Comparison of ENCODE assay signal across 8 mouse cellular contexts in the genomic region with DNA sequence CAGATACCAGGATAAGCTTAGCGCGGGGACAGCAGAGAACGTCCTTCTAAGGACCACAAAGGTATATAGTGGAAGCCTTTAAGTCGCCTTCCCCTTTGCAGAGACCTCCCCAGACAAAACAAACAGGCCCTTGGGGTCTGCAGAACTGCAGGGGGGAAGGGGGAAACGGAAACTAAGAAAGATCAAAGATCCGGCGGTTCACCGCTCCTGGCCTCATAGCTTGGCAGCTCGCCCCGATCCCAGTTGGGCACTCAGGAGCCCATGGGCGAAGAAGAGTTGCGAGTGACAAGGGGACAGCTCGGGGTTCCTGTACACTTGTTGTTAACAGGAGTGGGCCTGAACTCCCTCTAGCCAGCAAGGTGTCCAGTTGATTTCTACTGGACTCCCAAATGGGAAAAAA. TPM values are rescaled to one million over a fixed set of nuclear protein-coding genes. Genes with fewer than 3 reads are reported as not detected.
DNase-seq lines count a peak whose midpoint lies in the region; ATAC-seq and TF ChIP-seq lines count a peak whose summit lies in the region.

No protein-coding gene starts in this region.

- H3K9me3 ChIP-seq in midbrain, postnatal 0 days (ENCODE audit: low read length) = no peaks in the 10 kb centered on the region

- no peak overlapping the region for H3K9ac ChIP-seq in midbrain, postnatal 0 days (replicated peaks; ENCODE audit: low read length, poor library complexity, severe bottlenecking)

- TF ChIP-seq CTCF in gastrocnemius, adult 2 months (IDR thresholded peaks at IDR 0.05) = no peak
- TF ChIP-seq CTCF in thymus, adult 2 months (IDR thresholded peaks at IDR 0.05; ENCODE audit: borderline replicate concordance, control insufficient read depth, extremely low read depth, insufficient read depth, low read length, poor library complexity) = no peak
- TF ChIP-seq CTCF in midbrain, postnatal 0 days (IDR thresholded peaks at IDR 0.05) = no peak

- WGBS in thymus, adult 2 months = 2% methylated on average over 13 of the region's 13 CpGs
- 14% methylated on average over 13 of the region's 13 CpGs for WGBS in midbrain, postnatal 0 days

- peak overlapping the region; percentile 87 for H3K4me3 ChIP-seq in gastrocnemius, adult 2 months
- H3K4me3 ChIP-seq in thymus, adult 2 months (ENCODE audit: control insufficient read depth, insufficient read depth, low read length) = no peak overlapping the region
- peak overlapping the region; percentile 76; the same call in 1 of the 2 replicates for H3K4me3 ChIP-seq in midbrain, postnatal 0 days (ENCODE audit: low read depth, low read length)

- H3K27me3 ChIP-seq in thymus, adult 2 months (ENCODE audit: control insufficient read depth, insufficient read depth, low read length) = peaks cover 15% of the 10 kb centered on the region
- H3K27me3 ChIP-seq in midbrain, postnatal 0 days (ENCODE audit: insufficient read depth, low read length) = peaks cover 3% of the 10 kb centered on the region; the same call in 1 of the 2 replicates

- H3K4me1 ChIP-seq in thymus, adult 2 months (replicated peaks; ENCODE audit: control insufficient read depth, insufficient read depth, low read length) = peaks cover 25% of the 10 kb centered on the region
- H3K4me1 ChIP-seq in midbrain, postnatal 0 days (ENCODE audit: insufficient read depth, low read length) = 0 out of 2 replicates have a peak, but pooled peaks cover 3% of the 10 kb centered on the region

- intact Hi-C loops in gastrocnemius, adult 2 months (cut with DNase I) = no loop called here

- peak; percentile 29 for DNase-seq in gastrocnemius, adult 2 months
- DNase-seq in gastrocnemius, adult 18-20 months (ENCODE audit: low spot score) = no peak
- peak; percentile 17 for DNase-seq in thymus, adult 2 months
- DNase-seq in thymus, adult 18-20 months = no peak
- peak; percentile 14 for DNase-seq in induced T-regulatory cell, adult 2 months (ENCODE audit: low read depth)
- no peak for DNase-seq in midbrain, postnatal 0 days (ENCODE audit: low spot score)
- DNase-seq in frontal cortex, postnatal 14 days (ENCODE audit: low spot score in 2 of 2) = no peak
- no peak for DNase-seq in ovary, postnatal 14 days (ENCODE audit: low spot score)

- ATAC-seq in midbrain, postnatal 0 days (ENCODE audit: low FRiP score) = no peak

- peak overlapping the region; percentile 99 for H3K4me2 ChIP-seq in midbrain, postnatal 0 days (ENCODE audit: low read depth, low read length, poor library complexity, severe bottlenecking)

- TF ChIP-seq POLR2A in thymus, adult 2 months (IDR thresholded peaks at IDR 0.05; ENCODE audit: control insufficient read depth, extremely low read depth, insufficient read depth, low read length, poor library complexity) = no peak

- no peaks in the 10 kb centered on the region for H3K36me3 ChIP-seq in thymus, adult 2 months (ENCODE audit: control insufficient read depth, insufficient read depth, low read length)
- no peaks in the 10 kb centered on the region for H3K36me3 ChIP-seq in midbrain, postnatal 0 days (ENCODE audit: insufficient read depth, low read length)

- H3K27ac ChIP-seq in gastrocnemius, adult 2 months = 0 out of 2 replicates have a peak overlapping the region, but pooled peaks have one; percentile 12
- no peak overlapping the region for H3K27ac ChIP-seq in thymus, adult 2 months (ENCODE audit: control insufficient read depth, insufficient read depth, low read length)
- H3K27ac ChIP-seq in midbrain, postnatal 0 days (ENCODE audit: low read depth, low read length) = no peak overlapping the region

RNA-seq across cellular contexts. Expression of a gene that starts 0.8 kb away (rescaled TPM):
- 1 to 10 TPM in 1 of 2 experiments, under 1 TPM in 1; 0.82 to 1.7 TPM for total RNA-seq in gastrocnemius, adult 2 months (2021)
- 1 to 10 TPM; 1.3 to 1.8 TPM for total RNA-seq in gastrocnemius, adult 18-20 months (2021)
- 3.0 and 3.4 TPM in 2 replicates for polyA plus RNA-seq in thymus, adult 2 months (2012; rRNA removed)
- total RNA-seq in midbrain, postnatal 0 days (2014; rRNA removed) = 36.9 and 48.9 TPM in 2 replicates
- 35.7 and 36.4 TPM in 2 replicates for polyA plus RNA-seq in midbrain, postnatal 0 days (2015; fragmentation: Nextera tagmentation; extraction: Ambion mirVana)

Comparison
In these comparisons a context has a peak if more than half of its experiments do, and no peak if none do; other contexts are left out.
1. DNase-seq: peak in gastrocnemius, adult 2 months (single experiment), thymus, adult 2 months (single experiment) and induced T-regulatory cell, adult 2 months (single experiment); none in gastrocnemius, adult 18-20 months (single experiment), thymus, adult 18-20 months (0 of 2), midbrain, postnatal 0 days (single experiment), frontal cortex, postnatal 14 days (0 of 2) and ovary, postnatal 14 days (single experiment).
2. RNA of a gene that starts 0.8 kb away (total RNA-seq): 36.9 to 48.9 TPM in midbrain, postnatal 0 days; 1.3 to 1.8 TPM in gastrocnemius, adult 18-20 months and 0.82 to 1.7 TPM in gastrocnemius, adult 2 months; every median in the first group is over 10 times any median in the second.